Mouse (Mus musculus): ENCODE data around the gene 4930407I10Rik.
A peak's percentile ranks its signal among the peaks of the same experiment; 100 is the strongest.

The 4930407I10Rik gene

DNA sequence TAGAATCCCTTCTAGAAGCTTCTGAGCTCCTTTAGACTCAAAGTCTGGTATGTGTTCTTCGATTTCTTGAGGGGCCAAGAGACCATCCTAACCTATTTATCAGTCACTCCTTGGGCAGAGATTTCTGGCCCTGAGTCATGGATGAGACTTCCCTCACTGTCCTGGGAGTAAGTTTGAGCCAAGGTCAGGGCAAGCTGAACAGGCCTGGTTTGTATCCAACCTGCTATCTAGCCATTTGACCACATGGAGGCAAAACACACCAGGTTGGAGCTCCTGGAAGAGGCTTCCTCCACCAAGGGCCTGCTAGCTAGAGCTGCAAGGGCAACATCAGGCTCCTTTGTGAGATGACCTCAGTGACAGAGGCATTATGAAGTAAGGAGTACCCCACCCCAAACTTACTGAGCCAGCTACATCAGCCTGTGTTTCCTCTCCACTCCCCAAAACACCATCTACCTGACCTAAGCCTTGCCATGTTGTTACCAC lies at the start of gene 4930407I10Rik:
Gene 4930407I10Rik (plus strand): TSS at position 433 of the 483 bp plus-strand sequence.
- DNase-seq (ENCODE audit: low read depth, low spot score), result no peak

DNA sequence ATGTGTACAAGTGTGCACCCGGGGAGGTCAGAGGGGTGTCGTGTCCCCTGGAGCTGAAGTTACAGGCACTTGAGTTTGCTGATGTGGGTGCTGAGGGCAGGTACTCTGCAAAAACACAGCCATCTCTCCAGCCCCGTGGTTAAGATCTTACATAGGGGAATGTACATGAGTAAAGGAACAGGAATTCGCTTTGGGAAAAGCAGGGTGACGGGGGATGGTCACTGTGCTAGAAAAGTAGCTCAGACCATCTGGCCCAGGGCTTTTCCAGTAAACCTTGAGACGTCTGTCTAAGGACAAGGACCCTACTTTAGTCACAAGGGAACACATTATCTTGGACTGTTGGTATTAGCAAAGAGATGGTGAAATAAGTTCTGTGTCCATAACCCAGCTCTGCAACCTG lies 47.0 kb upstream of the 4930407I10Rik start:
- DNase-seq (ENCODE audit: low read depth, low spot score), result no peak

DNA sequence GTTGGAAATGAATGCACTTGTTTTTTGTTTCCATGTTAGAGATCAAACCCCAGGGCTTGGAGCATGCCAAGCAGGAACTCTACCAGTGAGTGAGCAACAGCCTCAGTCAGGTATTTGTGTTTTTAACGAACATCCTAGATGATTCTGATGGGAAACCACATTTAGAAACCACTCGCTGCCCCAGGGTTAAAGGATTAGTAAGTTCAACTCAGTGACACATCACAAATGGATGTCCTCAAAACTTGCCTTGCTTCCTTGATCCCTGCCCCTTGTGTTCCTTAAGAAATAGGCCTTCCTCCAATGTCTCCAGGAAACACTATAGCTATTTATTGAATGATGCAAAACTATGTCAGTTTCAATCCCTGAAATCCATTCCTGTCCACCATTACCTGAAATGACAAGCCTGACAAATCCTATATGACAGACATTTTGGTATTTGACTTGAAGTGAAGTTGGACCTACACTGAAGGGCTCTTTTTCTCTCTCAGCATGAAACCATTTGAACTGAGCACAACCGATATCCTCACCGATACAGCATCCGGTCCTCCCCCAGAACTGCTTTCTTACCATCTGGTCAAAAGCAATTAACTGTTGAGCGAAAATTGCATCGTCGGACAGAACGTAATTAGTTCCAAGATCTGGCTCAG lies 44.1 kb upstream of the 4930407I10Rik start:
- no peak for DNase-seq (ENCODE audit: low read depth, low spot score)

DNA sequence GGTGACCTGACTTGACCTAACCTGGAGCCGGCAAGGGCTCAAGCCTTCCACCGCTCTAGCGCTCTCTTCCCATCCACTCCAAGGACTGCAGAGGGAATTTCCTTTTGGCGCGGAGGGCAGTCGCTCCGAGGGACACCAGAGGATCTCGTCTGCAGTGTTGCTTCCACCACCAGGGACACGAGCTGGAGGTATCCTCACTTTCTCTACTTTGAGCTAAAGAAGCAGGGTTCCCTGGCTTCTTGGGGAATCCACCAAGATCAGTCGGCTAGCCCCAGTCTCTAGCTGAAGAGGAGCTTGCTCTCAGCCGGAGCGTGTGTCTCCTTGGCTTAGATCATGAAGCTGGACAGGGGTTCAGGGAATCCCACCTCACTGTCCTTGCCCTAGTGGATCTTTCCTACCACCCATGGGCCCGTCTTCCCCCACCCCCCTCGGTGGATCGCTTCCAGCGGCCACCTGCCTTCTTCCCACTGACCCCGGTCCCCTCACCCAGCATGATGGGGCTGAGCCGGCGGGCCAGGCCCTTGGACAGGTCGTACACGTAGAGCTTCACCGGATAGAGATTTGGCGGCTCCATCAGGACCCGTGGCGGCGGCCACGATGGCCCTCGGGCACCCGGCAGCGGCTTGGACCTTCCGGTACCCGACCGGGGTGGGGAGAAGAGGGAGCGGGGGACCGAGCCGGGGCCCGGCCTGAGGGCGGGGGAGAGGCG lies 43.4 kb upstream of the 4930407I10Rik start:
- peak; percentile 51 for DNase-seq (ENCODE audit: low read depth, low spot score)

DNA sequence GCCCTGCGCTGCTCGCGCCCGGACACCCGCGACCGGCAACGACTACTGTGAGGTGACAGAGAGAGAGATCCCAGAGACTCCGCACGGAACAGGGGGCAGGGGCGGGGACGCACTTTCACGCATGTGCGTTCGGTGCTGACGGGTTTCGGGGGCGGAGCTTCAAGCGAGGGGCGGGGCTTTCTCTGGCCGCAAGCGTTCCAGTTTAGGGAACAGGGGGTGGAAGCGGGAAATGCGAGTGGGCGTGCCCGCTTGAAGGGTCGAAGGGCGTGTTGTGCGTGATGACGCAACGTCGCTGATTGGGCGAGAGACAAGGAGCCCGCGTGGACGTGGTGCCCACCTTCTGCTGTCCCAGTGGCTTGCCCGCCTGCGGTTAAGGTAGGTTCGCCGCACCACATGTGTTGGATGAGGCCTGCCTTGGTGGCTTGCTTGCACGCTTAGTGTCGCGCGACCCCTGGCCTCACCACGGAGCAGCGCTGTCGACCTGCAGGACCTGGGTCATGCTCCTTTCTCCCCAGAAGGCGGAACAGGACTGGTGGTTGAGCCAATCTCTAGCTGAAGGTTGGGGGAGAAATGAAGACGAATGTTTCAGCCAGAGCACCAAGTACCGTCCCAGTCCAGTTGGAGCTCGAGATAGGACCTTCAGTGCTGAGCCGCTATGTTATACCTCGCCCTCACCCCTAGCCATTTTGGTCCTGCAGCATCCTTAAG lies 42.7 kb upstream of the 4930407I10Rik start:
- peak; percentile 100 for DNase-seq (ENCODE audit: low read depth, low spot score)

DNA sequence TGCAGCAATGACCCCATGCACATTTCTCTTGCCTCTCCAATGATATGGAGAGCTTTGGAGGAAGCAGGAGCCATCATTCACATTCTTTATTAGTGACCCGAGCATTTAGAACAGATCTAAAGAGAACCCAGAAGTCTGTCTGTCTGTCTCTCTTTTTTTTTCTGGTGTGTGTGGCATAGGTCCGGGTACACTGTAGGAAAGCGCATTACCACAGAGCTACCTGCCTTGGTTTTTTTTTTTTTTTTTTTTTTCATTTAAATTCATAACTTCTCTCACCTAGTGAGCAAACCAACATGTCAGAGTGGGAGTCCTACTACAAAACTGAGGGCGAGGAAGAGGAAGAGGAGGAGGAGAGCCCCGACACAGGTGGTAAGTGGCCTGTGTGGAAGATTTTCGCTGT lies 42.1 kb upstream of the 4930407I10Rik start:
- DNase-seq (ENCODE audit: low read depth, low spot score), result no peak

DNA sequence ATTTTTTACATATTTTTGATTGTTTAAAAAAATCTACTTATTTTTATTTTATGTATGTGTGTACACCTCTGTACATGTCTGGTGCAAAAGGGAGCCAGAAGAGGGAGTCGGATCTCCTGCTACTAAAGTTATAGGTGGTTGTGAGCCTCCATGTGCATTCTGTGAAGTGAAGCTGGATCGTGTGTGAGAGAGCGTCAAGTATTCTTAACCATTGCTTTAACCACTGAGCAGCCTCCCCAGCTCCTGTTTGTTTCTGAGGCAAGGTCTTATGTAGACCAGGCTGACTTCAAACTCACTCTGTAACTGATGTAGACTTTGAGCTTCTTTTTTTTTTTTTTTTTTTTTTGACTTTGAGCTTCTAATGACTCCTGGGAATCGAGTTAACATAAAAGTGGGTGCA lies 41.5 kb upstream of the 4930407I10Rik start:
- peak; percentile 58 for DNase-seq (ENCODE audit: low read depth, low spot score)

DNA sequence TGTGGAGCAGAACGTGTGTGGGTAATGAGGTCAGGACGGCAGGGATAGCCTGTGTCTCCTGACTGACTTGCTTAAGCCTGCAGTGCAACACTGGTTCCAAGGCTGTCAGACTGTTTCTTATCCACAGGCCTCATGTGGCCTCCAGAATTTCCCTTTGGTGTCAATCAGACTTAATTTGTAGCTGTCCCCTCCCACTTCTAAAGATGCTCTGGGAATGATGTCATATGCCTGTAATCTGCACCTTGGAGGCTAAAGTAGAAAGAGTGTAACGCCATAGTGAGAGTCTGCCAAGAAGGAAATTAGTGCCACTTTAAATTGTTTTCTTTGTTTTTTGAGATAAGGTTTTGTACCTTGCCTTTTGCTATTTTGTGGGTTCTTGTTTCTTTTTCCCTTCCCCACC lies 39.7 kb upstream of the 4930407I10Rik start:
- no peak for DNase-seq (ENCODE audit: low read depth, low spot score)

DNA sequence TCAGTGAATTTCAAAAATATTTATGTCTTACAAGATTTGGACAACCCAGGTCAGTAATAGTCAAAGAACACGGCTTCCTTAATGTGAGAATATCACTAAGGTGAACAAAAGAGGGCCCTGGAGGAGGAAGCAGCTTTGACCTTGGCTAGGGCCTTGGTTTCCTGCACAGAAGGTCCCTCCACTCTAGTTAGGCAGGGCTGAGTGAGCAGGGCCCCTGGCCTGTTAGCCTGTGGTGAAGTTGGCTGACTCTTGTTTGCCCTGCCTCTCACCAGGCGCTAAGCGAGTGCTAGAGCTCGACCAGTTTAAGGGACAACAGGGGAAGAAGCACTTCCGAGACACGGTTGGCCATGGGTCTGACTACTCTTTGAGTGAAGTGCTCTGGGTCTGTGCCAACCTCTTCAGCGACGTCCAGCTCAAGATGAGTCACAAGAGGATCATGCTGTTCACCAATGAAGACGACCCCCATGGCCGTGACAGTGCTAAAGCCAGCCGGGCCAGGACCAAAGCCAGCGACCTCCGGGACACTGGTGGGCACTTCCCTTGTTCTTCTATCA lies 36.3 kb upstream of the 4930407I10Rik start:
- DNase-seq (ENCODE audit: low read depth, low spot score), result no peak

DNA sequence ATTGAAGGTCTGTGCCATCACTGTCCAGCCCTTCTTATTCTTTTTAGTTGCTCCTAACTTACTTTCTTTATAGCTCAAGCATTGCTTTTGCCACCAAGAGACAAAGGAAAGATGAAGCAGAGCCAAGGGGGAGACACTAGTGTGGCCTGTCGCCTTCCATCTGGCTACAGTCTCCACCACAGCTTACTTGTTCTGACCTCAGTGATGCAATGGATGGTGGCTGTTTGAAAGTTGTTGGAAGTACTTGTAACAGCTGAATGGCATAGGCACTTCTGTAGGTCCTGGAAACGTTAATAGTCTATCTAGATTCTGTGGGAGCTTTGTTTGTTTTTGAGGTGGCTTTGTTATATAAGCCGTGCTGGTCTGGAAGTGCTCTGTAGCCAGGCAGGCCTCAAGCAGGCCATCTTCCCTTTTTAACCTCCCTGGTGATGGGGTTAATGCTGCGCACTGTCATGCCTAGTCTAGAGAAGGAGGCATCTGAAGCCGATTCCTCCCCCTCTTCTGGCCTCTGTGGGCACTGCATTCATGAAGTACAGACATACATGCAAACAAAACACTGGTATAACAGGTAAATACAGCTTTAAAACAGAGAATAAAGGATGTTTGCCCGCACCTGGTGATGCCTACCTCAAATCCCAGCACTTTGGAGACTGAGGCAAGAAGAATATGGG lies 34.9 kb upstream of the 4930407I10Rik start:
- no peak for DNase-seq (ENCODE audit: low read depth, low spot score)

DNA sequence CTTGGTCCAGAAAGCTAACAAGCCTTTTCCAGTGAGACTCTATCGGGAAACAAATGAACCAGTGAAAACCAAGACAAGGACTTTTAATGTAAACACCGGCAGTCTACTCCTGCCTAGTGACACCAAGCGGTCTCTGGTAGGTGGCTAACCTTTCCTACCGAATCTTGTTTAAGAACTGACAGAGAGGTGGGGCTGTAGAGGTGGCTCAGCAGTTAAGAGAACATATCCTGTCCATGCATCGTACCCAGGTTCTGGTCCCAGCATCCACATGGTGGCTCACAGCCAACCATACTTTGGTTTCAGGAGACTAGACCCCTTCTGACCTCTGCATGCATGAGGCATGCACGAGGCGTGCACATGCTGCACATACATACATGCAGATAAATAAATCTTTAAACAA lies 31.7 kb upstream of the 4930407I10Rik start:
- DNase-seq (ENCODE audit: low read depth, low spot score), result no peak

DNA sequence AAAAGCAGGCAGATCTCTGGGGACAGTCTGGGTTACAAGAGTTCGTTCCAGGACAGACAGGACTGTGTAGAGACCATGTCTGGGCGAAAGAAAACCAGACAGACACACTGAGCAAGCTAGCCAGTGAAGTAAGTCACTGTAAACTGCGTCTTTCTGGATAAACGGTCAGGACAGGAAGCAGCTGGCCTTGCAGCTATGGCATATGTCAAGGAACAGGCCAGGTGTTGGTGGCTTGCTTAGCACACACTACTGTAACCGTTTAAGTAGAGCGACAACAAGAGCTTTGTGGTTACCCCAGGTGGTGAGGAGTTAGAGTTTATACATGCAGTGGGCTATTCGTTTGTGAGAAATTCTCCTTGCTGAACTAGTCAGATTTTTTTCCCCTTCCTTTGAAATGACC lies 31.2 kb upstream of the 4930407I10Rik start:
- DNase-seq (ENCODE audit: low read depth, low spot score), result peak; percentile 79

DNA sequence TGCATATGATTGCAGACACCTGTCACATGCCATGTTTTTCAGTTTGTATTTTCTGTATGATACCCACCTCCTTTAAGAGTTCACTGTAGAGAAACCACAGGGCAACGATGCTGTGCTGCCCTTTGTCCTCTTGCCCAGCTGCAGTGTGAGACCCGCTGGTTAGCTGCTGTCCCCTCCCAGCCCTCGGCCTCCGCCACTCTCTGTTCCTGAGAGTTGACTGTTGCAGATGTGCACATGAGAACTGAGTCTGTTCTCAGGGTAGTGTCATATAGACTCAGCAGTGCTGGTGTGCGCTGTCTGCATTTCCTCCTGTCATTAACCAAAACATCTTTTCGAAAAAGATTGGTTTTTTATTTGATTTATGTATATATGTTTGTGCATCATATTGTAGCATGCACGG lies 26.6 kb upstream of the 4930407I10Rik start:
- DNase-seq (ENCODE audit: low read depth, low spot score), result no peak

DNA sequence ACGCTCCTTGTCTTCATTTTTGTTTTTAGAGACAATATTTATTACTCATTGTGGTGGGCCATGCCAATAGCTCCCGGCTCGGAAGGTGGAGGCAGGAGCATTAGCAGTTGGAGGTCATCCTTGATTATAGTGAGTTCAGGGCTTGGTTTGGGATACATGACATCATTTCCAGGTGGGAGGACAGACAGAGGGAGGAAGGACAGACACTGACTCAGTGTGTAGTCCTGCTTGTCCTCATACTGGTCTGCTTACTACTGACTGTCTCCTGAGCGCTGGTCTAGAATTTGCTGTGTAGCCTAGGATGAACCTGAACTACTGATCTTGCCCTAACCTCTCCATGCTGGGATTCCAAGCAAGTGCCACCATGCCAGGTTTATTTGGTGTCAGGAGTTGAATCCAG lies 25.2 kb upstream of the 4930407I10Rik start, which contains the start of gene Desi1:
Gene Desi1 (minus strand): TSS at position 101 of the 400 bp plus-strand sequence.
- DNase-seq (ENCODE audit: low read depth, low spot score), result no peak

DNA sequence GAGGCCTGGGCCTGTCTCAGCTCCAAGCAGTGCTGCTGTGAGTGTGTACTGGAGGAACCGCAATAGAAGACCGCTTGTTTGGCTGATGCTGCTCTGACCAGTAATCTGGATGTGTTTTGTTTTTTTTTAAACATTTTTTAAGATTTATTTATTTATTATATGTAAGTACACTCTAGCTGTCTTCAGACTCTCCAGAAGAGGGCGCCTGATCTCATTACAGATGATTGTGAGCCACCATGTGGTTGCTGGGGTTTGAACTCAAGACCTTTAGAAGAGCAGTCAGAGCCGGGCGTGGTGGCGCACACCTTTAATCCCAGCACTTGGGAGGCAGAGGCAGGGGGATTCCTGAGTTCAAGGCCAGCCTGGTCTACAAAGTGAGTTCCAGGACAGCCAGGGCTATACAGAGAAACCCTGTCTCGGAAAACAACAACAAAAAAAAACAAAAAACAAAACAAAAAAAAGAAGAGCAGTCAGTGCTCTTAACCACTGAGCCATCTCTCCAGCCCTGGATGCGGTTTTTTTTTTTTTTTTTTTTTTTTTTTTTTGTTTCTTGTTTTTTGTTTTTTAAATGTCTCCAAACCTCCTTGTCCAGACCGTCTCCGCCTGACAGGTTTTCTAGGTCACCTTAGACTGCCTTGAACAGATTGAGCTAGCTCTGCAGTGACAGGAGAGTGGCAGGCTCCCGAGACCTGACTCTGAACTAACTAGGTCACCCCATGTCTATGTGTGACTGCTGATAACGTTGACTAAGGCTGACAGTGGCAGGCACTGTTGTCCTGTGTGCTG lies 22.9 kb upstream of the 4930407I10Rik start:
- DNase-seq (ENCODE audit: low read depth, low spot score), result no peak

DNA sequence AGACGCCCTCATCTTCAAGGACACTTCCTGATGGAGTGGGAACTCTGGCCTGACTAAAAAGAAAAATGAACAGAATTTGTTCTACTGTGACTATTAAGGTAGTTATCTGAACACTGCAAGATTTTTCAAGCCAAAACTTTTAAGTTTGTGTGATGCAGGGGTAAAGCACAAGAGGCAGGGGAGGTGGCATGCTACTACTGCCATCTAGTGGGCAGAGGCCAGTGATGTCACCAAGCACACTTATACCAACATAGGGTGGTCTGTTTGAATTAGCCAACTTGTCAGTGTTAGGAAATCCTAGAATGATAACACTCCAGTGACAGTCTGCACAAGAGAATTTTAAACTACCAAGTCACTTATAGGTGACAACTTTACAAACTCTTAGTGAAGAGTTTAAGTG lies 18.3 kb upstream of the 4930407I10Rik start:
- peak; percentile 72 for DNase-seq (ENCODE audit: low read depth, low spot score)

DNA sequence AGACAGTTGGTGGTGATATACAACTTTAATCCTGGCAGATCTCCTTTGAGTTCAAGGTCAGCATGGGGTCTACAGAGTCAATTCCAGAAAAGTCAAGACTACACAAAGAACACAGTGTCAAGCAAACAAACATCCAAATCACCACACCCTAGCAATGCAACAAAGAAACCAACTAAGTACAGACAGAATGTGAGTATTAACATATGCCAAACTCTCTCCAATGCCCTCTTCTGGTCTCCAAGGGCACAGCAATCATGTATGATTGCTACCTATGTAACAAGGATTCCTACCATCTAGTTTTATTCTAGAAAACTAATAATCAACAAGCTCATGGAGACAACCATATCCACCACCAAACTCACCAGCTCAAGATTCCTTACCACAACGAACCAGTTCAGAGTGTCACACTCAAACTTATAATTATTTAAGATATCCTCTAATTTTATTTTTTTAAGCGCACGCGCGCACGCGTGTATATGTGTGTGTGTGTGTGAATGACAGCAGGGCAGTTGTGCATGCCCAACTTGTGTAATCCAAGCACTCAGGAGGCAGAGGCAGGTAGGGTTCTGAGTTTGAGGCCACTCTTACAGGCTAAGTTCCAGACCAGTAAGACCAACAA lies 14.7 kb upstream of the 4930407I10Rik start:
- DNase-seq (ENCODE audit: low read depth, low spot score), result peak; percentile 58

DNA sequence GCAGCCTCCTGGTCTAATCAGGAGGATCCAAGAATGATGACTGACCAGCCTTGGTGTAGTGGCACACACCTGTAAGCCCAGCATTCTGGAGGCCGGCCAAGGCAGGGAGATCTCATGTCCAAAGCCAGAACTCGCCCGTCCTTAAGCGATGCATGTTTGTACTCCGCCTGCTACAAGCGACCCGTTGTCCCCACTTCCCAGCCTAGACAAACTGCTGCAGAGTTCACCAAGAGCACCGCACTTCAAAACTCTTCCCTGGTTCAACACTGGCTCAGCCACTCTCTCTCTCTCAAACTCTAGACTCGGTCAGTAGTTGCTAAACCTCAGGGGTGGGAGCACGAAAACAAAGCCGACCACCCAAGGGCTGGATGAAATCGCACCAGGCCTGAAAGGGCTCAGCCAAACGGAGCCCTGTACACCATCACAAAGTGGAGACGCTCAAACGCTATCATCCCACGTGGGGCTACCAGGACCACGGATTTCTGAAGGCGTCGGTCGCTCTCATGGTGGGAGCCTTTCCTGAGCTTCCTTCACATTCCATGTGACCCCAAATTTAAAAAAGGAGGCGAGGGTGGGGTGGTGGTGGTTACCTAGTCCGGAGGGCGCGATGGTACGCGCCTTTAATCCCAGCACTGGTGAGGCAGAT lies 12.6 kb upstream of the 4930407I10Rik start:
- DNase-seq (ENCODE audit: low read depth, low spot score), result peak; percentile 56

DNA sequence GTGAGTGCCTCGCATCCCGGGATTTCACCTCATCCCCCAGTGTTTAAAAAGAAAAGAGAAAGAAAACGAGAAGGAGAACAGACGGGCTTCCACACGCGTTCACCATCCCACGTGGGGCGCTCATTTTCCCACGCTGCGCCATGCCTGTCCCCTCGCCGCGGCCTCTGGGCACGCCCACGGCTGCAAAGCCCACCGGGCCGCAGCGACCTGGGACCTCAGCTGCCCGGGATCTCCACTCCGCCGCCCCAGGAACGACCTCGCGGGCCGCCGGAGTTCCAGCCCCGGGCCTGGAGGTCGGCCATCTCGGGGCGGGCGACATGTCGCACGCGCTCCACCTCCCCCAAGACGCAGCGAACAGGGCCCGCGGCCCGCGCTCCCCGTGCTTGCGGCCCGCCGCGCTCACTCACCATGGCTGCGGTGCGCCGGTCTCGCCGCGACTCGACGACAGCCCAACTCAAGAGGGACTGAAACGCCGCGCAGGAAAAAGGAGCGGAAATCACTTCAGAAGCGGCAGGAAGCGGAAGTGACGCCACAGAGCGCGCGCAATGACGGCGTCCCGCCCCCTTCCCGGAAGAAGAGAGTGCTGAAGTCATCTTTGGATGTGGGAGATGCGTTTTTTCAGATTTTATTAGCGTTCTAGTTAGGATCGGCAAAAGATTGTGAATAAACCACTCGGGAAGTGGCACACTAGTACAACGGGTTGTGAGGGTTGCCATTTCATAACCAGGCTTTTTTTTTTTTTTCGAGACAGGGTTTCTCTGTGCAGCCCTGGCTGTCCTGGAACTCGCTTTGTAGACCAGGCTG lies 11.7 kb upstream of the 4930407I10Rik start, which contains the start of gene Snu13:
Gene Snu13 (minus strand): TSS at position 519 of the 804 bp plus-strand sequence.
- peak; percentile 91 for DNase-seq (ENCODE audit: low read depth, low spot score)
